Mouse (Mus musculus) heart, embryonic 10.5 days (tissue): Measurements from ENCODE around the gene Katnal1. TPM values are rescaled to one million over a fixed set of nuclear protein-coding genes. Genes with fewer than 3 reads are reported as not detected.
A peak's percentile ranks its signal among the peaks of the same experiment; 100 is the strongest.

Experiments used
- DNase-seq: peaks from one replicate; pipeline ENCODE4 v3.0.0-alpha.2; 2017; ENCODE audit warnings: low spot score
- H3K27ac ChIP-seq: fragments of 300-500 bp; sonication (generic); 2 replicates; pipeline ENCODE4 v1.5.1; 2016; ENCODE audit warnings: mild to moderate bottlenecking
- H3K27me3 ChIP-seq: fragments of 300-500 bp; sonication (generic); 2 replicates; pipeline ENCODE4 v1.6.1; 2016; ENCODE audit warnings: mild to moderate bottlenecking; ENCODE audit not compliant: poor library complexity, insufficient read depth, severe bottlenecking
- H3K36me3 ChIP-seq: fragments of 300-500 bp; sonication (generic); 2 replicates; pipeline ENCODE4 v1.6.1; 2016; ENCODE audit warnings: mild to moderate bottlenecking, moderate library complexity
- H3K4me1 ChIP-seq: fragments of 300-500 bp; sonication (generic); 2 replicates; pipeline ENCODE4 v1.6.1; 2016; ENCODE audit warnings: mild to moderate bottlenecking
- H3K4me3 ChIP-seq: fragments of 300-500 bp; sonication (generic); 2 replicates; pipeline ENCODE4 v1.5.1; 2016; ENCODE audit warnings: mild to moderate bottlenecking, moderate library complexity
- H3K9me3 ChIP-seq: fragments of 300-500 bp; sonication (generic); 2 replicates; pipeline ENCODE4 v1.6.1; 2016; ENCODE audit warnings: mild to moderate bottlenecking, moderate library complexity
- WGBS: fragments of 180-500 bp; shearing (Covaris S2); methylation state at CpG from one replicate; pipeline ENCODE4 v1.1.7; 2016; 5-methylcytosine and 5-hydroxymethylcytosine counted together
- polyA plus RNA-seq: library from polyadenylated mRNA; unstranded; fragments of >200 nt; fragmentation: Nextera tagmentation; extraction: Ambion mirVana; gene quantifications from 2 replicates; pipeline ENCODE4 v1.2.1, GENCODE M21; 2016

Gene Katnal1
- 17.5 and 19.5 TPM in 2 replicates for polyA plus RNA-seq

DNA sequence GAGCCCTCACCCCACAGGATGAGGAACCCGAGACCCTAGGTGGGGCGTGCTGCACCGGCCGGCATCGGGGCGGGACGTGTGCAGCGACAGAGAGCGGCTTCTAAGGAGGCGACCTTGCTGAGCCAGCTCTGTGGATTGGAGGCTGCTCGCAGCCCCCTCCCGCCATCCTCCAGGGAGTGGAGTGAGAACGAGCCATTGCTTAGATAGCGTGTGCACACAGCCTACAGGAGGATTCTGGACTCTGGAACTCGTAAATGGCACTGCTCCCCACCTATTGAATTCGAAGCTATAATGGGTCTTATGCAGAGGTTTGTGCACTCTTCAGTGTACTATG lies at the start of gene Katnal1:
Gene Katnal1, minus strand, starts transcription at position 205 of the 334 bp plus-strand sequence.
- no peak for DNase-seq
- H3K4me1 ChIP-seq: peaks cover 30% of the 10 kb centered on the region
- peaks cover 17% of the 10 kb centered on the region; the same call in 1 of the 2 replicates for H3K36me3 ChIP-seq
- no peaks in the 10 kb centered on the region for H3K27me3 ChIP-seq
- peak within 1 kb of the TSS; percentile 90 for H3K4me3 ChIP-seq
- peak within 1 kb of the TSS; percentile 99 for H3K27ac ChIP-seq
- no peaks in the 10 kb centered on the region for H3K9me3 ChIP-seq
- WGBS: 1% methylated on average over 16 of the region's 16 CpGs

DNA sequence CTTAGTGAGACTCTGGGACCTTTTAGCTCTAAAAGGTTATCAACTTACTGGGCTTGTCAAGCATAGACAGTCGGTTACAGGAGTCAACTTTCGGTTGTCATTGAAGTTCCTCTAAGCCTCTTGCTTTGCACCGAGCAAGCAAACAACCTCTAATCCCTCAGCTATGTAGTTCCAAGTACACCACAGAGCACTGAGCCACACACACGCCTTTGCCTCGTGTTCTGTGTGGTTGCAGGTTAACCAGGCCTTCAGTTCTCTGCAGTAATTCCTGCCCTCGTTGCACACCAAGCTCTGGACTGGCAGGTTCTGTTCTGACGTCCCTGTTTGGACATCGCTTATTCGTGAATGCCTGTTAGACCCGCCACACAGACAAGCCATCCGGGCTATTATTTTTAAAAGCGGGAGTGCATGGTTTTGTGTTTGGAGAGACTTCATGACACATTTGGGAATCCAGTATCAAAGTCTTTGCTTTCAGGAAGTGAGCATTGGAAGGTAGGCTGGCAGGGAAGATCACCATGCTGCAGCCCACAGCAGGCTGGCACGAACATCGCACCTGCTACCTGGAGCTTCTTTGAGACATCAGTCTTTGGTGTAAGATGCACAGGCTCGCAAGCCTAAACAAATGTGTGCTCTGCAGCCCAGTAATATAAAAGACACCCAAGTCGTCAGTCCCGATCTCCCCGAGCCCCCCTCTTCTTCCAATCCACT lies 49.5 kb upstream of the Katnal1 start:
- H3K9me3 ChIP-seq: no peaks in the 10 kb centered on the region
- 64% methylated on average over 18 of the region's 18 CpGs for WGBS
- H3K27ac ChIP-seq: peak overlapping the region; percentile 81
- peaks cover 27% of the 10 kb centered on the region for H3K4me1 ChIP-seq
- no peak for DNase-seq
- no peak overlapping the region for H3K4me3 ChIP-seq
- H3K27me3 ChIP-seq: no peaks in the 10 kb centered on the region
- H3K36me3 ChIP-seq: no peaks in the 10 kb centered on the region

DNA sequence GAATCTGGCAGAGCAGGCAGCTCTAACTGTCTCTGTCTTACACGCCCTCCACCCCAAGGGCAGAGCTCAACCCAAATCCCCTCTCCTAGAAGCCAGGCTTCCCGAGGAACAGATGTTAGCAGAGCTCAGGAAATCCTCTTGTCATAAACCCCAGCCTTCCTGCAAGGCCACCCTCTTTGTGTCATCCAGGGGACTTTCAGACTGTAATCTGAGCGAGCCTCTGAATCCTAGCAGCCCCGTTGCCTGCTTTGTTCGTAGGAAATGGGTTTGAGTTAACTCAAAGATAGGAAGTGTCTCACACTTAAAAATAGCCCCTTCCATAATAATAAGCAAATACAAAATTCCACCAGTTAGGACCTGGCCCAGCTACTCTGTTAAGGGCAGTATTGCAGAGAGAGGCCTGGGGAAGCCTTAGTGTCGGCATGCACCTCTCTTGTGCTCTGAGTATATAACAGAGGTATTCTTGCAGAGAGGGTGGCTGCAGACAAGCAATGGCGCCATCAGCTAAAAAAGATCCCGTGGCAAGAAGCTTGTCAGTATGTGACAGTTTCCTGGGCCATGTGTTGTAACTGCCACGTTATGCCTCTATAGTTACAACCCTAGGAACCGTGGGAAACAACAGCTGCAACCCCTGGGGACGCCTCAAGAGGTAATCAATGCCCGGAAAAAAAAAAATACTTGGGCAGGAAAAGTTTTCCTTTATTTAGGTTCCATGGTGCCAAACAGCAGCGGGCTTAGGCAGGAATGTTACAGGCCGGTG lies 48.8 kb upstream of the Katnal1 start:
- DNase-seq: no peak
- 15% methylated on average over 14 of the region's 14 CpGs for WGBS
- Histone ChIP-seq H3K27ac (peak overlapping the region; percentile 81), H3K9me3 (no peaks in the 10 kb centered on the region), H3K27me3 (no peaks in the 10 kb centered on the region), H3K4me3 (no peak overlapping the region), H3K36me3 (no peaks in the 10 kb centered on the region), H3K4me1 (peaks cover 34% of the 10 kb centered on the region)

DNA sequence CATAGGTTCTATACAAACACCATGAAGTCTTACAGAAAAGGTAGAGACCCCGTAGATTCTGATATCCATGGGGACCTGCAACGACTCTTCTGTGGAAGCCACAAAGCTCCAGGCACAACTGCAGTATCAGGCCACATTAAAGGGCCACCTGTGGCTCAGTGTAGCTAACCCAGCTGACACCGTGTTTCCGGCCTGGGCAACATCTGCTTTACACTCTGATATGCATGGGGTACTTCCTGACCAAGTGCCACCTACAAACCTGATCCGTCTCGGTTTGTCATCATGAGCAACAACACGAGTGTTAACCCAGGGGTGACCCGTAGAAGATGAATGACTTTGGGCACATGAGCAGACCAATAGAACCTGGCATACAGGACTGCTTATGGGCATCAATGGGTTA lies 47.8 kb upstream of the Katnal1 start:
- no peaks in the 10 kb centered on the region for H3K27me3 ChIP-seq
- peak overlapping the region; percentile 81; the same call in 1 of the 2 replicates for H3K27ac ChIP-seq
- 83% methylated on average over 8 of the region's 8 CpGs for WGBS
- H3K4me1 ChIP-seq: peaks cover 34% of the 10 kb centered on the region
- H3K4me3 ChIP-seq: no peak overlapping the region
- no peaks in the 10 kb centered on the region for H3K9me3 ChIP-seq
- H3K36me3 ChIP-seq: no peaks in the 10 kb centered on the region
- DNase-seq: no peak

DNA sequence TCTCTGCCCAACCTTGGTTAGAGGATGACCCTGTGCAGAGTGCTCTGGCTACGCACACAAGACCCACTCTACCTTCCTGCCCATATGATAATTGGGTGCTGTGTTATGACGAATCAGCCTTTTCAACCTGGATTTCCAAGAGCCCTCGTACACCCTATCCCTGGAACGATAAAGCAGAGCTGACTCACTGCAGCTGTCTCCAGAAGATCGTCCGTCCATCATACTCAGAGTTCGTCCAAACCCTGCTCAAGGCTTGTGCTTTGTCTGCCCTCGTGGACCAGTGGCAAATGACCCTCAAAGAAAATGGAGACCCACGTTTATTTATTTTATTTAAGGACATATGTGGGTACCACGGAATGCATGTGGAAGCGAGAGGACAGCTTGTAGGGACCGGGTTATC lies 45.9 kb upstream of the Katnal1 start:
- Histone ChIP-seq H3K27me3 (no peaks in the 10 kb centered on the region), H3K27ac (no peak overlapping the region), H3K9me3 (no peaks in the 10 kb centered on the region), H3K4me3 (no peak overlapping the region), H3K36me3 (no peaks in the 10 kb centered on the region), H3K4me1 (peaks cover 44% of the 10 kb centered on the region)
- WGBS: 85% methylated on average over 12 of the region's 12 CpGs
- no peak for DNase-seq

DNA sequence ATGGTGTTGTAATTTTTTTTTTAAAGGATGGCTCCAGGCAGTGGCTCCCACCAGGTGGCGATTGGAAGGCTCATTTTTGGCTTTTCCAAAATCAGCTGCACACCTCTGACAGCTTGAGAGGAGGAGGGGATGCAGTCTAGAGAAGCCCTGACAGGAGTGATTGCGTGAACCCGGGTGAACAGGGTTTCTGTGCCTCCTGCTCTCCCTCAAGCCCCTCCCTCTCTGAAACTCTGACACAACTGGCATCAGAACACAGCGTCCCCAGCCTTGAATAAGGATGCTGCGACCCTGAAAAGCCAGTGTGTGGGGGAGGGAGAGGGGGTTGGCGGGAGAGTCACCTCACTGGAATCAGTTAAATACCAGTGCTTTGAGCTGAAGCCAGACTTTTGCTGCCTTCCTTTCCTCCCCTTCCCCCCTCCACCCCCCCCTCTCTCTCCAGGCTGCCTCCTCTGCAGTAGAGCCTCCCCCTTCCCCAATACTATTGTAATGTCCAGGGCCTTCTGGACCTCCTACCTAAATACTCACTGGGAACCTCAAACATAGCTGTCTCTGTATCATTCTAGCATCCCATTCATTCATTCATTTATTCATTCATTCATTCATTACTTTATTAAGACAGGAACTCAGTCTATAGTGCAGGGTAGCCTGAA lies 44.0 kb upstream of the Katnal1 start:
- no peak overlapping the region for H3K27ac ChIP-seq
- no peaks in the 10 kb centered on the region for H3K36me3 ChIP-seq
- H3K9me3 ChIP-seq: no peaks in the 10 kb centered on the region
- 12% methylated on average over 6 of the region's 6 CpGs for WGBS
- H3K27me3 ChIP-seq: no peaks in the 10 kb centered on the region
- H3K4me3 ChIP-seq: no peak overlapping the region
- H3K4me1 ChIP-seq: peaks cover 42% of the 10 kb centered on the region
- DNase-seq: no peak

DNA sequence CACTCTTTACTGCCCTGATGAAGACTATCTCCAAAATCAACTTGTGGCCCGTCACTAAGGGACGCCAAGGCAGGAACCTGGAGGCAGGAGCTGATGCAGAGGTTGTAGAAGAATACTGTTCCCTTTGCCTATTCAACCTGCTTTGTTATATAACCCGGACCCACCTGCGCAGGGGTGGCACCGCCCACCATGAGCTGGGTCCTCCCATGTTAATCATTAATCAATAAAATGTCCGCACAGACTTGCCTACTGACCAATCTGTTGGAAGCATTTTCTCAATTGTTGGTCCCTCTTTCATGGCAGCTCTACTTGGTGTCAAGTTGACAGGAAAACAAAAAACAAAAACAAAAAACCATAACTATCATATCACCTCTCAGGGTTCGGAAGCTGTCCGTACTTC lies 43.0 kb upstream of the Katnal1 start:
- DNase-seq: no peak
- Histone ChIP-seq H3K9me3 (no peaks in the 10 kb centered on the region), H3K27ac (no peak overlapping the region), H3K36me3 (no peaks in the 10 kb centered on the region), H3K27me3 (no peaks in the 10 kb centered on the region), H3K4me1 (peaks cover 42% of the 10 kb centered on the region), H3K4me3 (no peak overlapping the region)
- 90% methylated on average over 8 of the region's 8 CpGs for WGBS

DNA sequence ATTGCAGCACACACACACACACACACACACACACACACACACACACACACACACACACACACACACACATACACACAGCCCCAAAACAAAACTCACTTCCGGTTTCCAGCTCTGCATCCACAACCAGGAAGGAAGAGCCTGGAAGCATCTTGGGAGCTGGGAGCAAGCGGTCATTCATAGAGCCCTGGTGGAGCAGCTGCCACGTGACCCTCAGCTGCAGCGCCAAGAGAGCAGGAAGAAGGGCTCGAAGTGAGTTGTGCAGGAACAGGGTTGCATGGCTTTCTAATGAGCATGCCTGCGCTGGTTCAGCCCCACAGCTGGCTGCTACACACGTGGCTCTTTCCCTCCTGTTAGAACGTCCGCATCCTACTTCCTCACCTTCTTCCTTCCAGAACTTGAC lies 40.5 kb upstream of the Katnal1 start:
- Histone ChIP-seq H3K27ac (peak overlapping the region; percentile 5; the same call in 1 of the 2 replicates), H3K4me1 (peaks cover 62% of the 10 kb centered on the region), H3K36me3 (no peaks in the 10 kb centered on the region), H3K27me3 (no peaks in the 10 kb centered on the region), H3K4me3 (no peak overlapping the region), H3K9me3 (no peaks in the 10 kb centered on the region)
- no peak for DNase-seq
- WGBS: 55% methylated on average over 9 of the region's 9 CpGs

DNA sequence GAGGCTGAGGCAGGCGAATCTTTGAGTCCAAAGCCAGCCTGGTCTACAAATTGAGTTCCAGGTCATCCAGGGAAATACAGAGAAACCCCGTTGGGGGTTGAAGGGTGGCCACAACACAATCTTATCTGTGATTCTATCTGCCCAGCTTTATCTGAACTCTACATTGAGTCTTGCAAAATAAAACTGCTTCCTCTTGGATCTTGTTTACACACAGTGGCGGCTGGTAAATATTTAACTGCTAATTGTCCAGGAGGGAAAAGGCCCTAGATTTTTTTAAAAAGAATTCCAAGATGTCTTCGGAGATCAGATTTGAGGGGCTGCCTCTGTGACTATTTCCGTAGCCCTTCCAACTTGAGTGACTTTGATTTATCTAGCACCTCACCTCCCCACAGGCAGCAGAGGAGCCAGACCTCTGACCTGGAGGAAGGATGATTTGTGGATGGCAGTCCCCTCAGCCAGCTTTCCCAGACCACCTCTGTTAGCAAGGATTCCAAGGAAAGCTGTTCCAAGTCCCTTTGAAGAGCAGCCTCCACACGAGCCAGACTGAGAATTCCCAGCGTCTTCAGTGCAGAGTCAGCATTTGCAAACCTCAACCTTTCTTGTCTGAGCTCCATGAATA lies 39.9 kb upstream of the Katnal1 start:
- Histone ChIP-seq H3K9me3 (no peaks in the 10 kb centered on the region), H3K4me3 (no peak overlapping the region), H3K4me1 (peaks cover 65% of the 10 kb centered on the region), H3K27me3 (no peaks in the 10 kb centered on the region), H3K36me3 (no peaks in the 10 kb centered on the region), H3K27ac (peak overlapping the region; percentile 5; the same call in 1 of the 2 replicates)
- DNase-seq: no peak
- 56% methylated on average over 7 of the region's 7 CpGs for WGBS

DNA sequence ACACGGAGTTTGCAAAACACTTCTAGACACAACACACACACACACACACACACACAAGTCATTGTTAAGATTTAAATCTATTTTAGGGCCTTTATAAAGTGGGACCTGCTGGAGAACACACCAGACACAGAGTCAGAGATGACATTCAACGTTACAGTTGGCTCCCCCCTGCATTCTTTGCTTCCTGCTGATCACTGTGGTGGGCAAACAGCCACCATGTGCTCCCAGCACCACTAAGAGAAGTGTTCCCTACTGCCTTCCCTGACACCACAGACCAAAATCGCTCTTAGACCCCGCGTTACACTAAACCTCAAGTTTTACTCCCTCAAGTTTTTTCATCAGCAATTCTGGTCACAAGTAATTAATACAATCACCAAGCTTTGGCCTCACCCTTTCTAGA lies 39.1 kb upstream of the Katnal1 start:
- no peaks in the 10 kb centered on the region for H3K36me3 ChIP-seq
- no peak for DNase-seq
- 73% methylated on average over 5 of the region's 5 CpGs for WGBS
- no peaks in the 10 kb centered on the region for H3K9me3 ChIP-seq
- no peaks in the 10 kb centered on the region for H3K27me3 ChIP-seq
- no peak overlapping the region for H3K27ac ChIP-seq
- H3K4me1 ChIP-seq: peaks cover 63% of the 10 kb centered on the region
- H3K4me3 ChIP-seq: no peak overlapping the region

DNA sequence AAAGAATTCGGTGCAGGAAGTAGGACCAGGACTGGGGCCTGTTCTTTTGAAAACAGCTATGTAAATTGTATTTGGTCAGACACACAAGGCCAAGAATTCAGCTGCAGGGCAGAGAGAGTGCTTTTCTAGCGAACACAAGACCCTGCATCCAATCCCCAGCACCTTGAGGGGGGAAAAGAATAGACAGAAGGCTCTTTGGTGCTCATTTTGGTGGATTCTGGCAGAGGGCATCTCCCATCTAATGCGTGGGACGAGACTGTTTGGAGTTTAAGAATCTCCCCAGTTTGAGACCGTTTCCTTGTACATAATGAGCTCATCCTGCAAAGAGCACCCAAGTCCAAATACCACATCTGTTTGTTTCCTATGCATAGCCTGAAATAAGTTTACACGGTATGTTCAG lies 37.3 kb upstream of the Katnal1 start:
- no peak overlapping the region for H3K4me3 ChIP-seq

DNA sequence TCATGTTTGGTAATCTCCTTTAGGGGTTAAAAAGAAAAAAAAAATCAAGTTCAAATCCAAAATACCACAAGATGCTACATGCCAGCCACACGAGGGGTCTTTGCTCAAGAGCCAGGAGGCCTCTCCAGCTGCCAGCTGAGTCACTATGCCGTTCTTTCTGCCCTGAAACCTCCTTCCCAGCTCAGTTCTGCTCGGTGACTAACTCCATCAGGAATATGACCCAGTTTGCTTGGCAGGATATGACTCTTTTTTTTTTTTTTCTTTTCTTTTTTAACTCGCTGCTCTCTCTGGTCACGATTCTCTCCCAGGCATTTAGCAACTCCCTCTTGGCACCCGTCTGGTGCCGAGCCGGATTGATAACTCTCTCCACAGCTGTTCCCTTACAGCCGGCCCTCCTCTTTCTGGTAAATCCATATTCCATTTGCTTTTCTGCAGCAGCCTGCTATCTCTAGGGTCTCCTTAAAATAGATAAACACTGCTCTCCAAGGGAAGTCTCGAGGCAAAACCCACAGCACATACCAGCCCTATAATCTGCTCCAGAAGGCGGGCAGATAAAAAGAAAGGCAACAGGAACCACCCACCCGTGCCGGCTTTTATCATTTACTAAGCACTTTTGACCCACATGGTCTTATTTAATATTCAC lies 36.7 kb upstream of the Katnal1 start:
- Histone ChIP-seq H3K4me3 (peak overlapping the region; percentile 24; the same call in 1 of the 2 replicates), H3K36me3 (no peaks in the 10 kb centered on the region), H3K9me3 (no peaks in the 10 kb centered on the region), H3K27ac (peak overlapping the region; percentile 76), H3K27me3 (no peaks in the 10 kb centered on the region), H3K4me1 (peaks cover 55% of the 10 kb centered on the region)
- 11% methylated on average over 13 of the region's 13 CpGs for WGBS
- no peak for DNase-seq

More for the DNA sequence above, 37.3 kb upstream of the Katnal1 start:
- Histone ChIP-seq H3K4me1 (peaks cover 59% of the 10 kb centered on the region), H3K27me3 (no peaks in the 10 kb centered on the region), H3K36me3 (no peaks in the 10 kb centered on the region), H3K27ac (peak overlapping the region; percentile 76), H3K9me3 (no peaks in the 10 kb centered on the region)
- WGBS: 56% methylated on average over 6 of the region's 6 CpGs
- DNase-seq: no peak
